Mouse (Mus musculus): Measurements from ENCODE around the gene Gm20605.

DNA sequence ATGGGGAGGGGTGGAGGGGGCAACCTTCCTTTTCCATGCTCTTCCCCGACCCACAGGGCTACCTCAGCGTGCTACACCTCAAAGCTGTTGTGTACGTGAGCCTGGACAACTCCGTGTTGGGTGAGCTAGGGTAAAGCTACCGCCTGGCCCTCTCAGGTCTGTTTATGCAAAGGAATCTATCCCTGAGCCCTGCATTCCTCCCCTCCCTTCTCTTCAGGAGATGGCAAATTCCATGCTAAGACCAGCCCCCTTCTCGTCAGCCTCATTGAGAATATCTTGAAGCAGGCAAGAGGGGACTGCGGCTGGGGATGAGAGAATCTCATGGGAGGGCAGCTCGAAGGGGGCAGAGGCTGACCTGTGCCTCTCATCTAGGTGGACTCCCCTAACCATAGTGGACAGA is 46.3 kb upstream of the Gm20605 start:
- TF ChIP-seq EP300 (IDR thresholded peaks at IDR 0.05; ENCODE audit: low read depth): no peak
- TF ChIP-seq CTCF (IDR thresholded peaks at IDR 0.05; ENCODE audit: low read depth): no peak
